Mouse (Mus musculus) C3H10T1/2 (cell line): Measurements from ENCODE around the gene Spata31d1c. TPM values are rescaled to one million over a fixed set of nuclear protein-coding genes. Genes with fewer than 3 reads are reported as not detected.

Experiments
- polyA plus RNA-seq, 2 experiments: library from polyadenylated mRNA; unstranded; fragments of >200 nt; fragmentation: generic; extraction: Trizol; gene quantifications; one replicate each; pipeline ENCODE4 v1.2.1; 2012; ENCODE audit warnings: missing spikeins in 2 of 2

Gene Spata31d1c
- polyA plus RNA-seq: not detected

GRCm38 (mm10) chr13:65032758-65033157, at the start of gene Spata31d1c:
Gene Spata31d1c (plus strand): TSS chr13:65033058.

GRCm38 (mm10) chr13:65052660-65053059, 19.8 kb downstream of the Spata31d1c start, which contains the start of gene Prss47:
Gene Prss47 (minus strand): TSS chr13:65052760.

Other genes with a start within 250 kb of the Spata31d1c start
- not detected for gene Cntnap3, start 129.1 kb upstream of the Spata31d1c start, polyA plus RNA-seq
- gene Spata31, start 115.7 kb upstream of the Spata31d1c start, polyA plus RNA-seq: not detected
- not detected for gene Prss47, start 19.7 kb downstream of the Spata31d1c start, polyA plus RNA-seq
- gene Mfsd14b, start 79.9 kb downstream of the Spata31d1c start, polyA plus RNA-seq: 1 to 10 TPM in 1 of 2 experiments, under 1 TPM in 1; 0.59 to 8.1 TPM
- not detected for gene Olfr465-ps1, start 105.0 kb downstream of the Spata31d1c start, polyA plus RNA-seq
- not detected for gene Olfr466, start 117.2 kb downstream of the Spata31d1c start, polyA plus RNA-seq
- gene Nlrp4f, start 172.9 kb downstream of the Spata31d1c start, polyA plus RNA-seq: not detected
- under 1 TPM in 1 of 2 experiments, not detected in 1; 0.05 TPM for gene Gm10775, start 226.5 kb downstream of the Spata31d1c start, polyA plus RNA-seq
- 1 to 10 TPM; 1.5 to 8.9 TPM for gene Zfp369, start 245.8 kb downstream of the Spata31d1c start, polyA plus RNA-seq